Mouse (Mus musculus) adrenal gland, postnatal 14 days (tissue): ENCODE results near the gene Dennd1a. TPM values are rescaled to one million over a fixed set of nuclear protein-coding genes. Genes with fewer than 3 reads are reported as not detected.
A peak's percentile ranks its signal among the peaks of the same experiment; 100 is the strongest.

Experiments
- DNase-seq: peaks from one replicate; pipeline ENCODE4 v3.0.0; 2021; ENCODE audit warnings: mixed read lengths
- total RNA-seq: library from RNA; stranded (reverse); gene quantifications from 2 replicates; pipeline ENCODE4 v1.2.3, GENCODE M21; 2021

Dennd1a gene
- total RNA-seq, 1 experiment from 2014 or later = 22.5 TPM

- DNase-seq = no peak
Measured at GRCm38 (mm10) chr2:38045286-38045685, 241.9 kb downstream of the Dennd1a start.

GRCm38 (mm10) chr2:38040845-38041244 is 246.3 kb downstream of the Dennd1a start:
- no peak for DNase-seq

- no peak for DNase-seq
Measured at GRCm38 (mm10) chr2:38039621-38040020, 247.6 kb downstream of the Dennd1a start.

- DNase-seq = no peak
Measured at GRCm38 (mm10) chr2:38028317-38028716, 258.9 kb downstream of the Dennd1a start.

- no peak for DNase-seq
Measured at GRCm38 (mm10) chr2:38025615-38026014, 261.6 kb downstream of the Dennd1a start.

DNA sequence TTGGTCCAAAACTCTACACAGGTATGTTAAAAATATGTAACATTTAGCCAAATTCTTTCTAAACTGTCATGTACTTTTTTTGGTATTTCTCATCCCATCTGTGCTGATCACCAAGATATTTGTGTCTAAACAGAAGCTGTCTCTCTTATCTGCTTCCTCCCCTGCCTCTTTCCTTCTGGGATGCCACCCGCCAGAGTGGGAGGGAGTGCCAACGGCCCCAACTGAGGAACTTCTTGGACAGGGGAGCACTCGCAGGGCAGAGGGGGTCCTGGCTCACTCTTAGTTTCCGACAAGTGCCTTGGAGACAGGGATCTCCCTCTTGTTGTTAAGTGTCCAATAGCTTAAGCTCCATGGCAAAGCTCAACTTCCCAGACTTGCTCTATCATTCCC is 263.5 kb downstream of the Dennd1a start:
- no peak for DNase-seq

DNA sequence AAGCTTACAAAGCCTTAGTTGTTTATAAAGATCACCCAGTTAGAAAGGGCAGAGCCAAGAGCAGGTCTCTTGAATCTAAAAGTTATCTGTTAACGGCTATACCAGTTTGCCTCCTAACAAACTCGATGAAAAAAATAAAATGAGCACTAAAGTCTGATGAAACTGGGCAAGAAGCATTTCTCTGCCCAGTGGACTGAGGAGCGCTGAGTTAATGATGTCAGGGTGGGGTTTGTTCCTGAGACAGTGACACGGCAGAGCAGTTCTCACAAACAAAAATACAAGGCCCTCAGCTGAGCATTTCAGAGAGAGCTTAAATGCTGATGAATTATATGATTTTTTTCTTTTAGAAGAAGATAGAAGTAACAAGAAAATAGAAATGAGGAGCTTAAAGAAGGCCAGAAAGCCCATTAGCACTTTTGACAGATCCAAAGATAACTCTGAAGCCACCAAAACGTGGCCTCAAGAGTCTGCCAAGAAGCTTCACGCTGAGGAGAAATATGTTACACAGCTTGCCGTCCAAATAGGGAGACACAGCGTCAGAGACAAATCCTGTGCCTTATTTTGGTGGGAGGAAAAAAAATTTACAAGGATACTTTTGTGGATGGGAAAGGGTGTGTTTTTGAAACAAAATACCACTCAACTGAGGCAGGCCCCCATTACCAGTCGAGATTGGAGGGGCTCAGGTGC is 264.0 kb downstream of the Dennd1a start:
- no peak for DNase-seq

- no peak for DNase-seq
Measured at GRCm38 (mm10) chr2:38021166-38021565, 266.0 kb downstream of the Dennd1a start.

- DNase-seq = no peak
Measured at GRCm38 (mm10) chr2:38014702-38015101, 272.5 kb downstream of the Dennd1a start.

GRCm38 (mm10) chr2:38013839-38014365 is 273.3 kb downstream of the Dennd1a start:
- DNase-seq = peak; percentile 47

GRCm38 (mm10) chr2:38007238-38007637 is 280.0 kb downstream of the Dennd1a start:
- DNase-seq = no peak

DNA sequence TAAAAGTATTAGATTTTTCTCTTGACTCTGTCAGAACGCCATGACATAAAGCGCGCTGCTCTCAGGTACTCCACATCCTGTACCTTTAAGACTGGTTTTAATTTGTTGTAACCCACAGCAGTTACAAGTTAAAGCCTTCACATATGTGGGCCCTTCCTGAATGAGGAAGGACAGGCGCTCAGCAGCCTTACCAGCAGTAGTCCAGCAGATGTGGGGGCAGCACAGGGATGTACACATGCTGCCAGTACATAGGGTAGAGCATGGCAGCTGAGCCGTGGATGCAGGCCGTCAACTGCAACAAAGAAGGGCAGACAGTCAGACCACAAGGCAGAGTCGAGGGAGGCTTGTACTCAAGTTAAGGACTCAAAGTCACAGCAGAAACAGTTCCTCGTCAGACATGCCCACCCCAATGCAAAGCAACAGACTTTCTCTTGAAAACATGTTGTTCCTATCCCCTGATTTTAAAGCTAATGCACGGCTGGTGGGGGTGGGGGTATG is 284.0 kb downstream of the Dennd1a start:
- no peak for DNase-seq

DNA sequence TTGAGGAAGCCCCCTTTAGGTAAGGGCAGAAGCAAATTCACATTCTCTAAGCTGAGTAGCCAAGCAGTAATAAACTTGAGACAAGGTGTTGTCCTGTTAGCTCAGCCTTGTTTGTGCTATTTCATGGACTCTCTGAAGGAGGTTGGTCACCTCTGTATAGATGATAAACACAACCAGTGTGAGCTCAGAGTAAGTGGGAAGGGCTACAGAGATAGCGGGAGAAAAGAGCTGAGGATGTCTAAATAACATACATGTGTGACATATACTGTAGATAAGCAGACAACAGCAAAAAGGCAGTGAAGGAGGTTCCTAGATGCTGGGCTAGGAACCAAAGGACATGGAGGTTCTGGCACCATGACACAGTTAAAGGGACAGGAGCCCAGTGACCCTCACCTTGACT is 286.2 kb downstream of the Dennd1a start:
- DNase-seq = no peak

- no peak for DNase-seq
Measured at GRCm38 (mm10) chr2:37997966-37998365, 289.2 kb downstream of the Dennd1a start.

DNA sequence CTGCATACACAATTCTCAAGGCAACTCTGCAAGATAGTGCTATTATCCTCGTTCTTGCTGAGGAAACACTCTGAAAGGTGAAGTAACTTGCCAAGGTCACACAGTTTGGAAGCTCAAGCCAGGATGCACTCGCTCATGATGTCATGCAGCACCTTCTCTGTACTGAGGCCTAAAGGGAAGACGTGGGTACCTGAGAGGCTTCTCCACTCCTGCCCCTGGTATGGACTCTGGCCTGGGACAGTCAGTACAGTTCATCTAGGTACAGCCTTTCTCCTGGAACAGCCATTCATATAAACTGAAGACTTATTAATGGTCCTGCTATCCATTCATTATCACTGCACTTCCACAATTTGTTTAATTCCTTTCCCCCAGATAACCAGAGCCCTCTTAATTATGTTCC is 298.1 kb downstream of the Dennd1a start:
- no peak for DNase-seq

GRCm38 (mm10) chr2:37988301-37988700 is 298.9 kb downstream of the Dennd1a start:
- DNase-seq = no peak

DNA sequence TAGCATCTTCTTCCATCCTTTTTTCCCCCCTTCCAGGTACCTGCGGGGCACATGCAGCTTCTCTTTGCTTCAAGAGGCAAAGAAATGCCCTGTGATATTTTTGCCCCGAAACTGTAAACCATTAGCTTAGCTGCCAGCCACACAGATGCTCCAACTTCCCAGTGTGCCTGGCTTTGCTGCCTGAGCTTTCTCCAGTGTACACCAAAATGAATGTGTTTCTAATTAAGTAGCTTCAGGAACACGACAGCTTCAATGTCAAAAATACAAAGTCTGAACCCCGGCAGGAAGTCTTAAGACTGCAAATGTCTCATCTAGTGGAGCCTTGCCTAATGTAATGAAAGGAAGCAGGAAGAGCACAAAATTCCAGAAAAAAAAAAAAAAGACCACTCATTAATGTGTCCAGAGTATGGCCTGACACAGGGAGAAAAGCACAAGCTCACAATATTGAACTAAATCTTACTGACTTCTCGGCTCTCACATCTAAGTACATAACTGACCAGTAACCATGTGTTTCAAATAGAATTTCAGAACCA is 301.4 kb downstream of the Dennd1a start:
- DNase-seq = no peak

- no peak for DNase-seq
Measured at GRCm38 (mm10) chr2:37982714-37983113, 304.5 kb downstream of the Dennd1a start.

GRCm38 (mm10) chr2:37981562-37982403 is 305.4 kb downstream of the Dennd1a start:
- no peak for DNase-seq

DNA sequence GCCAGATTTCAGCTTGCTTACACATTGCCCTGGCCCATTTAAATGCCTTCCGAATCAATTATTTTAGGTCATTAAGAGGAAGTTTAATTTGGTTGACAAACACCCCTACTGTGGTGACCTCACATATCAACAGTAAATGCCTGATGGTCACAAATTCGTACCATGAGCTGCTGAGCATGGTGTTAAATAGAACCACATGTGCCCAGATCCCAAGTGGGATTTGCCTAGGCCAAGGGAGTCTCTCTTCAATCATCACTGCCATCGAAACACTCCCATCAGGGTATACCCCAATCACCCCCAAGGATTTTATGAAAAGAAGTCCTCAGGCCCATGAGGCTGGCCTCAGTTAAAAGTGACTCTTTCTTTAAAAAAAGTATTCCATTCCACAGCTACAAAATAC is 313.0 kb downstream of the Dennd1a start:
- DNase-seq = no peak

DNA sequence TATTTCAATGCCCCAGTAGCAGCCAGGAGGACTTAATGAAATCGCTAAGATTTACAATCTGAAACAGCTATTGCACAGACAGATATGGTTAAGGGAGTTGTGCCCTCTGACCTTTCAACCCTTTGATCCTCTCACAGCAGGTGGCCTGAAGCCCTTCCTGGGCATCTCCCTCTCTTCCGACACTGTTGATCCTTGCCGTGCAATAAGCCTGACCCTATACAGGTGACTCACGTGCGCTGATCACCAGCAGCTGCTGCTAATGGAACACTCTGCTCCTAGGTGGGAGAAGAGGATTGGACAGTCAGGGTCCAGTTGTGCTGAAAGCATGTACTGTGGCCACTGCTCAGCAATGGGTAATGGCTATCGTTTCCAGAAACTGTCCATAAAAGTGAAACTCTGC is 314.6 kb downstream of the Dennd1a start:
- DNase-seq = no peak

- no peak for DNase-seq
Measured at GRCm38 (mm10) chr2:37971726-37972125, 315.5 kb downstream of the Dennd1a start.
